Mouse (Mus musculus) kidney, embryonic 14.5 days (tissue): ENCODE measurements at regions not wholly inside any gene's neighbourhood (a gene's known extent, or its start where the extent isn't known, plus 50 kb on each side); places are given as distances from the start of the nearest gene placed in this dataset.
"Not testable (repeated sequence)": the region's sequence is repeated elsewhere in the genome, so short reads cannot be mapped to it uniquely, and the experiment has no call there.

Source experiments
- ATAC-seq: fragments of 200-750 bp; cut with Nextera tagmentation; 2 replicates; pipeline ENCODE4 v1.8.0; 2017; ENCODE audit warnings: moderate number of reproducible peaks, mild to moderate bottlenecking, moderate TSS enrichment, moderate library complexity; ENCODE audit not compliant: low FRiP score, low TSS enrichment
- H3K27ac ChIP-seq: fragments of 300-500 bp; sonication (generic); 2 replicates; pipeline ENCODE4 v1.5.1; 2014; ENCODE audit warnings: low read depth, mild to moderate bottlenecking, low read length, moderate library complexity, mixed read lengths
- H3K27me3 ChIP-seq: fragments of 300-500 bp; sonication (generic); 2 replicates; pipeline ENCODE4 v1.6.1; 2014; ENCODE audit warnings: mild to moderate bottlenecking, low read length; ENCODE audit not compliant: control insufficient read depth, insufficient read depth
- H3K36me3 ChIP-seq: fragments of 300-500 bp; sonication (generic); 2 replicates; pipeline ENCODE4 v1.6.1; 2014; ENCODE audit warnings: low read length, mixed read lengths; ENCODE audit not compliant: control insufficient read depth, insufficient read depth
- H3K4me1 ChIP-seq: fragments of 300-500 bp; sonication (generic); 2 replicates; pipeline ENCODE4 v1.6.1; 2014; ENCODE audit warnings: low read length, mixed read lengths; ENCODE audit not compliant: control insufficient read depth, insufficient read depth
- H3K4me2 ChIP-seq: fragments of 300-500 bp; sonication (generic); replicated peaks from 2 replicates; pipeline ENCODE4 v1.6.1; 2014; ENCODE audit warnings: low read depth, mild to moderate bottlenecking, low read length
- H3K4me3 ChIP-seq: fragments of 300-500 bp; sonication (generic); 2 replicates; pipeline ENCODE4 v1.5.1; 2014; ENCODE audit warnings: mild to moderate bottlenecking, low read length
- H3K9ac ChIP-seq: fragments of 300-500 bp; sonication (generic); 2 replicates; pipeline ENCODE4 v1.6.1; 2014; ENCODE audit warnings: low read depth, mild to moderate bottlenecking, low read length, moderate library complexity
- H3K9me3 ChIP-seq: fragments of 300-500 bp; sonication (generic); 2 replicates; pipeline ENCODE4 v1.6.1; 2016; ENCODE audit warnings: low read length; ENCODE audit not compliant: control insufficient read depth
- WGBS: fragments of 180-500 bp; shearing (Covaris S2); extraction: QIAGEN DNeasy Blood & Tissue Kit; methylation state at CpG from one replicate; pipeline ENCODE4 v1.1.7; 2014; 5-methylcytosine and 5-hydroxymethylcytosine counted together

DNA sequence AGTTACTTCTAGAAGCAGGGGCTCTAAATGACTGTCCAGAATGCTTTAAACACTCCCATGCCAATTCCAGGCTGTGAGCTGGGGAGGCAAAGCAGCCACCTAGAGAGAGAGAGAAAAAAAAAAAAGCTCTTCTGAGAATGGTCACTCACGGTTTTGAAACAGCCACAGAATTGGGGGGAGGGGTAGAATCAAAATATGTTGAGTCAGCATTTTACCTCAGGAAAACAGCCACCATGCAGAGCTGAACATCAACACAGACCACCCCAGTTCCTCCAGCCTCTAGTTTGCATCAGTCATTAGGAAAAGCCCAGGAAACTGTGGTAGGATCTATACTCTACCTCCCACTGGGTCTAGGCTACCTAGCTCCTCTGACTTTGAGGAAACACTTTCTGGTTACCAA is 124.1 kb upstream of the Gm5150 start:
- no peak for ATAC-seq
- 65% methylated on average over 1 of the region's 1 CpGs for WGBS
- H3K4me3 ChIP-seq = no peak overlapping the region
- no peak overlapping the region for H3K4me2 ChIP-seq
- H3K27ac ChIP-seq = no peak overlapping the region
- H3K4me1 ChIP-seq = no peaks in the 10 kb centered on the region
- no peaks in the 10 kb centered on the region for H3K36me3 ChIP-seq
- no peaks in the 10 kb centered on the region for H3K27me3 ChIP-seq
- no peak overlapping the region for H3K9ac ChIP-seq
- no peaks in the 10 kb centered on the region for H3K9me3 ChIP-seq

DNA sequence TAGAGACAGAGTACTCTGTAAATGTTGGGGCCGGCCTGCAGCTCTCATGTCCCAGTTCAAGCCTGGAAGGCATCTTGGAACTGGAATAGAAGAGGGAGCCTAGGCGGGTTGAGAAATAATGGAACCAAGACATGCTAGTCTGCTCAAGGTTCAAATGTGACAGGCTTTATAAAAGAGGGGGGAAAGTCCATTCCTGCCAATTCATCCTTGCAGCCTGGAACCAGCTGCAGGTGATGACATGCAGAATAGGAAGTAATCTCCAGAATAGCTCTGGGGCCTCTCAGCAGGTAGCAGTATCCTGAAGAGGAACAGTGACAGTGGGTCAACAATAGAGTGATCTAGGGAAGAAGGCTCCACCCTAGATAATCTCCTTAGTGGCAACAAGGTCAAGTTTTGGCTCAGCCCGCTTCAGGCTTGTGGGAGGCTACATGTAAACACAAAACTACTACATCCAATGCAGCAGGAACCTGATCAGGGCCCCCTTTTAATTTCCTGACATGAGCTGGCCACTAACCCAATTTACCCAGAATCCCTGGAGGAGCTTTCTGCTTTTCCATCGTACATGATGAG is 119.2 kb upstream of the Gm5150 start:
- H3K36me3 ChIP-seq, H3K9ac ChIP-seq, ATAC-seq, H3K27ac ChIP-seq, H3K4me1 ChIP-seq, H3K4me2 ChIP-seq, H3K9me3 ChIP-seq, H3K27me3 ChIP-seq, H3K4me3 ChIP-seq: not testable (repeated sequence)
- 70% methylated on average over 4 of the region's 4 CpGs for WGBS

DNA sequence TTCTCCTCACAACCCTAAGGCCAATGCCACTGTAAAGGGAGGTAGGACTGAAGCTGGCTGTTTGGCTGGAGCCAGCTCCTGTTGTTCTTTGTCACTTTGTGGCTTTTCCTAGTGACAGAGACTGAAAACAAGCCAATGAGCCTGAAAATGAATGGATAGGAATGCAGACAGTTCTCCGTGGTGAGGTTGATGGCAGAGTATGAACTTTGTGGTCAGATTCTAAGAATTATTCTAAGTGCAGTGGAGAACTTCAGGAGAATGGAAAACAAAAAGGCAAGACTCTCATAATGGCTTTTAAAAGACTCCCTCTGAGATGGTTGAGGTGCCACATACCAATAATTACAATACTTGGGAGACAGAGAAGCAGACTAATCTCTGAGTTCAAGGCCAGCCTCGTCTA is 109.7 kb upstream of the Gm5150 start:
- no peaks in the 10 kb centered on the region for H3K9me3 ChIP-seq
- H3K36me3 ChIP-seq = no peaks in the 10 kb centered on the region
- H3K9ac ChIP-seq = no peak overlapping the region
- WGBS = 77% methylated on average over 2 of the region's 2 CpGs
- no peak overlapping the region for H3K27ac ChIP-seq
- H3K27me3 ChIP-seq = no peaks in the 10 kb centered on the region
- no peaks in the 10 kb centered on the region for H3K4me1 ChIP-seq
- ATAC-seq = no peak
- no peak overlapping the region for H3K4me3 ChIP-seq
- H3K4me2 ChIP-seq = no peak overlapping the region

DNA sequence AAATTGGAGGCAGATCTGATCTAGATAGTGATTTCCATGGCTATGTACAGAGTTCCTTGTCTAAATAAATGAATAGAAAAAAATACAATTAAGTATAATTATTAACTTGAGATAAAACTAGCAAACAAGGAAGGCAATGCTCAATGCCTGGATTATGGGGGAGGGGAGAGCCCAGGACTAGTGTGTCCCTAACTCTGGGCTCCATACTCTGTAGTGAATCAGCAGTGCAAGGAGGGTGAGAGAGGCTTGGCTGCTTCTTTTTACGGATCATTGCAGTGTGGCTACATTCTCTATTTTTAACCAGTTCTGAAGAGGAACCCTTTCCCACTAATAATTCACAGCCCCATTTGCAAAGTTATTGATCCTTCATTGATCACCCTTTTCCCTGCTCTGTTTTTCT is 101.3 kb upstream of the Gm5150 start:
- no peak overlapping the region for H3K27ac ChIP-seq
- H3K27me3 ChIP-seq = no peaks in the 10 kb centered on the region
- H3K4me2 ChIP-seq = no peak overlapping the region
- H3K4me1 ChIP-seq = no peaks in the 10 kb centered on the region
- ATAC-seq = peak; percentile 52; the same call in 1 of the 2 replicates
- 53% methylated on average over 1 of the region's 1 CpGs for WGBS
- no peaks in the 10 kb centered on the region for H3K9me3 ChIP-seq
- H3K4me3 ChIP-seq = no peak overlapping the region
- H3K9ac ChIP-seq = no peak overlapping the region
- H3K36me3 ChIP-seq = no peaks in the 10 kb centered on the region

DNA sequence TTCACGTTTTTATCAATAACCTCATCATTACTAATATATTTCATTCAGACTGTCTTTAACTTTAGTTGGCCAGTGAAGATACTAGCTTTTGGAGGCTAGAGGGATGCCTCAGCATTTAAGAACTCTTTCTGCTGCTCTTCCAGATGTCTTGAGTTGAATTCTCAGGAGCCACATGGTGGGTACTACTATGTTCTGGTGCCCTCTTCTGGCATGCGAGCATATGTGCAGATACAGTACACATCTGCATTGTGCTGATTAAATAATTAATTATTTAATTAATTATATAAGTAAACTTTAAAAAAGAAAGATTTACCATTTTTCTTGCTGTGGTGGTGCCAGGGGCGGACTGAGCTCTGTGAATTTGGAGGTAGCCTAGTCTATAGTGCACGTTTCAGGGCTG is 98.8 kb upstream of the Gm5150 start:
- Histone ChIP-seq H3K4me3 (no peak overlapping the region), H3K4me2 (no peak overlapping the region), H3K36me3 (no peaks in the 10 kb centered on the region), H3K27ac (no peak overlapping the region), H3K27me3 (no peaks in the 10 kb centered on the region), H3K4me1 (no peaks in the 10 kb centered on the region), H3K9ac (no peak overlapping the region), H3K9me3 (no peaks in the 10 kb centered on the region)
- no peak for ATAC-seq
- 72% methylated on average over 4 of the region's 4 CpGs for WGBS

DNA sequence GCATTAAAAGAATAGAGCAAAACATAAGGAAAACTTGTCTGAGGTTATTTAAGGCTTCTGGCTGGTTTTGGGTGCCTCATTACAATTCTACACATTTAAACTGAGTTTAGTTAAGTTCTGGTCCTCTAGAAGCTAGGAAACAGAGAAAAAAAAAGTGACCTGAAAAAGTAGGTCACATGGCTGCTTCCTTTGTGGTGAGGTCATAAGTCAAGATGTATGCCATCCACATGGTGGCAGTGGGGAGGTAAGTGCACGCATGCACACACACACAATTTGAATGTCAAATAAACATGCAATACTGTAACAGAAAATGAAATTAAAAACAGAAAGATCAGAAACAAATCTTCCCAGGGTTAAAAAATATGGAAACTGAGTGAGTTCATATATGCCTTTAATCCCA is 96.9 kb upstream of the Gm5150 start:
- Histone ChIP-seq H3K9me3 (no peaks in the 10 kb centered on the region), H3K4me3 (no peak overlapping the region), H3K4me1 (no peaks in the 10 kb centered on the region), H3K27me3 (no peaks in the 10 kb centered on the region), H3K4me2 (no peak overlapping the region), H3K9ac (no peak overlapping the region), H3K36me3 (no peaks in the 10 kb centered on the region), H3K27ac (no peak overlapping the region)
- no peak for ATAC-seq
- 77% methylated on average over 1 of the region's 1 CpGs for WGBS

DNA sequence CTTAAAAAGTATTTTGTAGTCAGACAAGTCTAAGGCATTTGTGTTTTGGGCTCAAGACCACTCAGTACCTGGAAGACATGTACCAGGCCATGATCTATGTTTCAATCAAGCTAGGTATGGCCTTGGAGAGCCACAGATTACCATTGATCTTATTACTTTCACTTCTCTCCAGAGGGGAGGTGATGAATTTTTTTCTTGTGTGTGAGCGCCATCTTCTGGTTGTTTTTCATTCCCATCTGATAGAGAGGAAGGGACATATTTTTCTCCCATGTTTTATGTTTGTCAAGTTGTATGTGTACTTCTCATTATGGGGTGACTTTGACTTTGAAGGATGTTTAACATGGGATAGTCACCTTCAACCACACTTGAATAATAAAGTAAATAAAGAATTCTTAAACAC is 80.3 kb upstream of the Gm5150 start:
- ATAC-seq = no peak
- 8% methylated on average over 1 of the region's 1 CpGs for WGBS

DNA sequence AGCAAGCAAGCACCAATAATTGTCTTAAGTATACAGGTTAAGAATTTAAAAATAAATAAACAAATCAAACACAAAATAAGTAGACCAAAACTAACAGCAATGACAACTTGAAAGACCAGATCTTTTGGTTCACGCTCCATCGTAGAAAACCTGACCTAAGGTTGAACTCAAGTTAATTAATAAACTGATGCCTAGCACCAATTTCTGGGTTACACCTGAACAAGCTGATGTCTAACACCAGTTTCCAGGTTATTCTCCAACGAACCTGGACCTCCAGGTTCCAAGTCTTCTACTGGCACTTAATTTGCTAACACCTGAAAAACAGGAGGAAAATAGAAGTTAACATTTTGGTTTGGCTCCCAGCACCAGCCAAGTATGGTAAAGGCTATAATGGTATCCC is 79.1 kb upstream of the Gm5150 start:
- no peak for ATAC-seq
- H3K4me3 ChIP-seq = no peak overlapping the region
- no peak overlapping the region for H3K4me2 ChIP-seq
- H3K27me3 ChIP-seq = no peaks in the 10 kb centered on the region
- no peak overlapping the region for H3K9ac ChIP-seq
- 69% methylated on average over 3 of the region's 3 CpGs for WGBS
- no peaks in the 10 kb centered on the region for H3K4me1 ChIP-seq
- H3K9me3 ChIP-seq = no peaks in the 10 kb centered on the region
- no peaks in the 10 kb centered on the region for H3K36me3 ChIP-seq
- H3K27ac ChIP-seq = no peak overlapping the region

More for the DNA sequence above, 80.3 kb upstream of the Gm5150 start:
- no peaks in the 10 kb centered on the region for H3K36me3 ChIP-seq
- no peaks in the 10 kb centered on the region for H3K27me3 ChIP-seq
- H3K9ac ChIP-seq = no peak overlapping the region
- H3K4me1 ChIP-seq = no peaks in the 10 kb centered on the region
- no peak overlapping the region for H3K4me3 ChIP-seq
- no peak overlapping the region for H3K4me2 ChIP-seq
- no peaks in the 10 kb centered on the region for H3K9me3 ChIP-seq
- H3K27ac ChIP-seq = no peak overlapping the region

DNA sequence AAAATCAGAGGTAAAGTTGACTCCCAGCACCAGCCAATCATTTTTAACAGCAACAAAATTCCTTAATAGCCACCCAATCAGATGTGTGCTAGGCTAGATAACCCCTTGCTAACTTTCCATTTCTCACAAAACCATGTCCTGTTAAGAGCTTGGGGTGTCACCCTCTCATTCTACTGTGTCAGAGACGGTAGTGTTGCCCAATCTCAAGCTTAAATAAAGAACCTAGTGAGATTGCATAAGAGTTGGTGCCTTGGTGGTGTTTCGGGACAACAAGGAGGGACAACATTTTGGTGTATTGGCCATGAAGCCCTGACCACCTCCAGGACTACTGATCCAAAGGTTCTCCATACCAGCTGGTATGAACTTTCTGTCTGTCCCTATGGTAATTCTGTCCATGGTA is 72.9 kb upstream of the Gm5150 start:
- no peak overlapping the region for H3K4me3 ChIP-seq
- no peak overlapping the region for H3K9ac ChIP-seq
- no peaks in the 10 kb centered on the region for H3K4me1 ChIP-seq
- no peak overlapping the region for H3K27ac ChIP-seq
- H3K36me3 ChIP-seq = no peaks in the 10 kb centered on the region
- no peaks in the 10 kb centered on the region for H3K27me3 ChIP-seq
- WGBS = 90% methylated on average over 2 of the region's 2 CpGs
- no peak for ATAC-seq
- no peaks in the 10 kb centered on the region for H3K9me3 ChIP-seq
- H3K4me2 ChIP-seq = no peak overlapping the region
